Mouse (Mus musculus): ENCODE results near the gene Cop1.

DNA sequence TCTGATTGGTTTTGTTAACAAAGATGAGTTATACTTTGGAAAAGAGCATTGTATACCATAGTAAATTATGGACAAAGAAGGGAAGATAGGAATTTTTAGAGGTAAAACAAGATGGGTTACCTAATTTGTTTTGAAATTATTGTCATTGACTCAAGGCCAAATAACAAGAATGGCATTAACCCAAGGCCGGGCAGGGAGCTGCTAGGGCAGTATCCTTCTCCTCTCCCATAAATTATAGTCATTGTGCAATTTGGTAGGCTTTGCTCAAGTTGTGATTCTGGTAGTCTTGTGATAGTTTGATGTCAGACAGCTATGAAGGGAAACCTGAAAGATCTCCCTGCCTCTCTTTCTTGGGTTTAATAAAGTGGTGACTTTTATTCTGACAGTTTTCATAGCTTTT, 49.7 kb downstream of the Cop1 start:
- TF ChIP-seq CTCF (IDR thresholded peaks at IDR 0.05; ENCODE audit: low read depth, low read length) (no peak), POLR2A (IDR thresholded peaks at IDR 0.05; ENCODE audit: borderline replicate concordance, low read depth, low read length) (no peak)

Measured in bone marrow macrophage, adult 2 months (primary cell).